Mouse (Mus musculus): ENCODE measurements around the gene P2ry12. TPM values are rescaled to one million over a fixed set of nuclear protein-coding genes. Genes with fewer than 3 reads are reported as not detected.
A peak's percentile ranks its signal among the peaks of the same experiment; 100 is the strongest.

Gene P2ry12
- total and polyA plus RNA-seq, 2 experiments from 2014 or later, result 9.9 to 15.6 TPM

DNA sequence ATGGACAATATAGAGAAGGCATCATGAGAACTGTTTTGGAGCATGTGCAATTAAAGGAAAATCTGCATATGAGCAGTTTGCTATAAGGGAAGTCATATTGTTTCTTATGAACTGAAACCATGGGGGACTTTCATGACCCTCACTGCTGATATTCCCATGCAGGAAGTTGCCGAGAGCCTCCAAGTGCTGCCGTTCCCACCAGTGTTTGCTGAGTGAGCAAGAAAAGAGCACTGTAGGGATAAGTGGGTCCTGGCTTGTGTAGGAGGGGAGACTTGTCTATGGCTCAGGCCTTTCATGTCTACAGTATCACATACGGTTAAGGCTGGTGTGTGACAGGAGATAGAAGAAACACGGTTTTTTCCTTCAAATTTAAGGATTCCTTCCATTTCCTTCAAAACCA lies 77.0 kb downstream of the P2ry12 start:
- 92% methylated on average over 4 of the region's 4 CpGs for WGBS
- ATAC-seq (ENCODE audit: low FRiP score), result no peak

DNA sequence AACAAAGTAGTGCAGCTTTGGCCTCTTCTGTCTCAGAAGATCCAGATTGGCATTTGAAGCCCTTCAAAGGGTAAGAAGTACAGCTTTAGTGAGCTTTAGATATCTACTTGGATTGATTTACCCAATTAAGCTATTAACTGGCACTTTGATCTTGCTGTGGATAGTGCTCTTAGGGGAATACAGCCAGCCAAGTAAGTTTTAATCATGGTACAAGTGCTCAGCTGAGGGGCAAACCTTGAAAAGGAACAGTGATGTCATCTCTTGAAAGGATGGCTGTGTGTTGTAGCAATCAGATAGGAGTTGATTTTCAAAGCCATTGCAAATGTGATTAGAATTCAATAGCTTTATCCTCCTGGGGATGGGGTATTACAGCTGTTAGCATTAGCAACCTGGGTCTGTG lies 80.5 kb downstream of the P2ry12 start:
- H3K27me3 ChIP-seq (ENCODE audit: insufficient read depth, low read length), result no peaks in the 10 kb centered on the region
- 0 out of 2 replicates have a peak, but pooled peaks have one; percentile 17 for ATAC-seq (ENCODE audit: low FRiP score)
- no peak overlapping the region for H3K27ac ChIP-seq (ENCODE audit: low read depth, low read length)
- H3K4me2 ChIP-seq (ENCODE audit: low read depth, low read length, poor library complexity, severe bottlenecking), result no peak overlapping the region
- no peaks in the 10 kb centered on the region for H3K9me3 ChIP-seq (ENCODE audit: low read length)
- H3K9ac ChIP-seq (replicated peaks; ENCODE audit: low read length, poor library complexity, severe bottlenecking), result no peak overlapping the region
- H3K36me3 ChIP-seq (ENCODE audit: insufficient read depth, low read length), result no peaks in the 10 kb centered on the region
- no peak for DNase-seq (ENCODE audit: low spot score)
- no peak overlapping the region for H3K4me3 ChIP-seq (ENCODE audit: low read depth, low read length)
- TF ChIP-seq CTCF (IDR thresholded peaks at IDR 0.05), result no peak
- no peaks in the 10 kb centered on the region for H3K4me1 ChIP-seq (ENCODE audit: insufficient read depth, low read length)

More for the DNA sequence above, 77.0 kb downstream of the P2ry12 start:
- Histone ChIP-seq H3K27me3 (ENCODE audit: insufficient read depth, low read length) (no peaks in the 10 kb centered on the region), H3K4me3 (ENCODE audit: low read depth, low read length) (no peak overlapping the region), H3K4me2 (ENCODE audit: low read depth, low read length, poor library complexity, severe bottlenecking) (no peak overlapping the region), H3K36me3 (ENCODE audit: insufficient read depth, low read length) (no peaks in the 10 kb centered on the region), H3K4me1 (ENCODE audit: insufficient read depth, low read length) (no peaks in the 10 kb centered on the region), H3K27ac (ENCODE audit: low read depth, low read length) (no peak overlapping the region), H3K9me3 (ENCODE audit: low read length) (no peaks in the 10 kb centered on the region), H3K9ac (replicated peaks; ENCODE audit: low read length, poor library complexity, severe bottlenecking) (no peak overlapping the region)
- DNase-seq (ENCODE audit: low spot score), result no peak
- TF ChIP-seq CTCF (IDR thresholded peaks at IDR 0.05), result no peak

DNA sequence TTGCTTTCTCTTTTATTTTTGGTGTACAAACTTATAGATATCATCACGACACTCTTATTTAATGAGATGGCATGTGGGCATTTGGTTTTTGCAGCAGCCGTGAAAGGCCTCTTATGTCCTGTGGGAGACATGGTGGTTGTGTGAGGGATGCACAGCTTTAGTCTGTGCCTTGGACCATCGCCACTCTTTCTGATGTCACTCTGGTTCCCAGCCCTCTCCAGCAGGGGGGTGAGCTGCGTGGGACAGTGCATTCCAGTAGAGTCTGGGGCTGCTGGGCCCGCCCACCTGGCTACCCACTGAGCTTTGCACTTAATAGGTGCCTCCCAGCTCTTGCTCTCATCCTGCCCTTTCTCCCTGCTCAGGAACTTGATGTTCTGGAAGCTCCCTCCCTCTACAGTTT lies 81.5 kb downstream of the P2ry12 start:
- Histone ChIP-seq H3K9ac (replicated peaks; ENCODE audit: low read length, poor library complexity, severe bottlenecking) (no peak overlapping the region), H3K4me3 (ENCODE audit: low read depth, low read length) (no peak overlapping the region), H3K9me3 (ENCODE audit: low read length) (no peaks in the 10 kb centered on the region), H3K27me3 (ENCODE audit: insufficient read depth, low read length) (no peaks in the 10 kb centered on the region), H3K4me1 (ENCODE audit: insufficient read depth, low read length) (no peaks in the 10 kb centered on the region), H3K4me2 (ENCODE audit: low read depth, low read length, poor library complexity, severe bottlenecking) (no peak overlapping the region), H3K27ac (ENCODE audit: low read depth, low read length) (no peak overlapping the region), H3K36me3 (ENCODE audit: insufficient read depth, low read length) (no peaks in the 10 kb centered on the region)
- WGBS, result 67% methylated on average over 5 of the region's 5 CpGs
- TF ChIP-seq CTCF (IDR thresholded peaks at IDR 0.05), result no peak
- ATAC-seq (ENCODE audit: low FRiP score) (no peak), DNase-seq (ENCODE audit: low spot score) (no peak)

DNA sequence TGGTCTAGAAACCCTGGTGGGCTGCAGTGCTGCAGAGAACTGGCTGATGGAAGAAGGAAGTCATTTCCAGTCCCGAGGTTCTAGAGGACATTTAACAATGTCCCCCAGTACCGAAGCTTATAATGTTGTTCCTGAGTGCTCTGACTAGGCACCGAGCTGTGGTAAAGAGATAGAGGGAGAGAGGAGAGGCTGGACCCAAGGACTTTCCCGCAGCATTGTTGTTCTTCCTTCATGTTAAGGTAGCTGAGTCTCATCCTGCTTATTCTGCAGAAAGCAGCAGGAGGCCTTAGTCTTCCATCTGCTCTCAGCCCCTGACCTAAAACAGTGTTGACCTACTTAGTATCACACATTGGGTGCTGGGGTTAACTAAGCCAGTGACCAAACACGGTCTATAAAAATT lies 85.8 kb downstream of the P2ry12 start:
- H3K4me3 ChIP-seq (ENCODE audit: low read depth, low read length), result no peak overlapping the region
- WGBS, result 65% methylated on average over 5 of the region's 5 CpGs
- H3K9ac ChIP-seq (replicated peaks; ENCODE audit: low read length, poor library complexity, severe bottlenecking), result no peak overlapping the region
- H3K4me2 ChIP-seq (ENCODE audit: low read depth, low read length, poor library complexity, severe bottlenecking), result no peak overlapping the region
- H3K27me3 ChIP-seq (ENCODE audit: insufficient read depth, low read length), result no peaks in the 10 kb centered on the region
- ATAC-seq (ENCODE audit: low FRiP score), result no peak
- DNase-seq (ENCODE audit: low spot score), result no peak
- no peaks in the 10 kb centered on the region for H3K4me1 ChIP-seq (ENCODE audit: insufficient read depth, low read length)
- H3K27ac ChIP-seq (ENCODE audit: low read depth, low read length), result no peak overlapping the region
- no peaks in the 10 kb centered on the region for H3K36me3 ChIP-seq (ENCODE audit: insufficient read depth, low read length)
- H3K9me3 ChIP-seq (ENCODE audit: low read length), result no peaks in the 10 kb centered on the region
- TF ChIP-seq CTCF (IDR thresholded peaks at IDR 0.05), result no peak

DNA sequence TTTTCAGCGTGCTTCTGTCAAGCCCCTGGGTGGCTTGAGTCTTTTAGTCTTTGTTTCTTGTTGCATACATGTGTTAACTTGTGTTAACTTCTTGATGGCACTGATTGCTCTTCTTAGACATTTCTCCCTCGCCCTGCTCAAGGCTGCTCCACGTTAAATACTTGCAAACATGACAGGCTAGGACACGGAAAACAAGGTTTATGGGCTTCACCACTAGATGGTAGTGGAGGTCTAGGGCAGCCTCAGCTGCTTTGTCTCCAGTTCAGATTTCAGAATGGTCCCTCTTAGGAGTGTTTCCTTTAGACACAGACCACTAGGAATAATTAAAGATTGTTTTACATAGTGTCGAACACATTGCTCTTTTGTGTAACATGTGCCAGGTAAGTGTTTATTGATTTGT lies 87.4 kb downstream of the P2ry12 start:
- WGBS, result 40% methylated on average over 5 of the region's 5 CpGs
- peak; percentile 90 for TF ChIP-seq CTCF (IDR thresholded peaks at IDR 0.05)
- ATAC-seq (ENCODE audit: low FRiP score) (peak; percentile 73), DNase-seq (ENCODE audit: low spot score) (peak; percentile 77)
- Histone ChIP-seq H3K36me3 (ENCODE audit: insufficient read depth, low read length) (no peaks in the 10 kb centered on the region), H3K27me3 (ENCODE audit: insufficient read depth, low read length) (no peaks in the 10 kb centered on the region), H3K9ac (replicated peaks; ENCODE audit: low read length, poor library complexity, severe bottlenecking) (no peak overlapping the region), H3K4me2 (ENCODE audit: low read depth, low read length, poor library complexity, severe bottlenecking) (no peak overlapping the region), H3K4me1 (ENCODE audit: insufficient read depth, low read length) (no peaks in the 10 kb centered on the region), H3K9me3 (ENCODE audit: low read length) (no peaks in the 10 kb centered on the region), H3K27ac (ENCODE audit: low read depth, low read length) (no peak overlapping the region), H3K4me3 (ENCODE audit: low read depth, low read length) (no peak overlapping the region)

DNA sequence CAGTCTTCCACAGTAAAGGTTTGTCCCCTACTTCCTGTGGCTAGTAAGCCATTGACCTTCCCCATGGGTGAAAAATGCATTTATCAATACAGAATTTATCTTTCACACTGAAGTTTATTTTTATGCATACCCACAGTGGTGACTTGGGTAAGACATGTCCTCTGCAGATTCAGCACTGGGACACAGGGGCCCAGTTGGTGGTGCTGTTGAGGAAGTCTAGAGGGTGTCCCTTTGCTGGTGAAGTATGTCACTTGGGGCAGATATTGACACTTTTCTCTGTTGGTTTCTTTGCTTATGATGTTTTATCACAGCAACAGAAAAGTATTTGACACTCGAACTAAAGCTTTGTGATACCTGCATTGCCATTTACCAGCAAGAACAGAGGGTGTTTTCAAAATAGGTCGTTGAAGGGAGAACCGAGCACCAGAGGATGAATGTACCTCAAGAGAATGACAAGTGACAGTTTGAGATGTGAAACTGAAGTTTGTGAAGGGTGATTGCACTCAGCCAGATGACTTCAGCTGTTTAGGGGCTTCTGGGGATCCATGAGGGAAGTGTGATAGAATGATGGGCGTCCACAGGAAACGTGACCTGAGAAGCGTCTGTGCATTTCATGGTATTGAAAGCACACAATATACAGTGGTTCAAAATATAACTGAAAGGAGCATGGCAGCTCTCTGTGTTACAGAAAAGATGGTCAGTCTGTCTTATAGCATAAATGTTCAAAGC lies 88.1 kb downstream of the P2ry12 start:
- TF ChIP-seq CTCF (IDR thresholded peaks at IDR 0.05), result peak; percentile 5; the same call in 1 of the 2 replicates
- H3K9me3 ChIP-seq (ENCODE audit: low read length), result no peaks in the 10 kb centered on the region
- no peak overlapping the region for H3K9ac ChIP-seq (replicated peaks; ENCODE audit: low read length, poor library complexity, severe bottlenecking)
- WGBS, result 89% methylated on average over 6 of the region's 6 CpGs
- no peak for DNase-seq (ENCODE audit: low spot score)
- no peaks in the 10 kb centered on the region for H3K4me1 ChIP-seq (ENCODE audit: insufficient read depth, low read length)
- H3K27ac ChIP-seq (ENCODE audit: low read depth, low read length), result no peak overlapping the region
- H3K4me3 ChIP-seq (ENCODE audit: low read depth, low read length), result no peak overlapping the region
- H3K4me2 ChIP-seq (ENCODE audit: low read depth, low read length, poor library complexity, severe bottlenecking), result no peak overlapping the region
- no peaks in the 10 kb centered on the region for H3K27me3 ChIP-seq (ENCODE audit: insufficient read depth, low read length)
- ATAC-seq (ENCODE audit: low FRiP score), result no peak
- no peaks in the 10 kb centered on the region for H3K36me3 ChIP-seq (ENCODE audit: insufficient read depth, low read length)
